Mouse (Mus musculus): ENCODE measurements around the gene Gpr15. TPM values are rescaled to one million over a fixed set of nuclear protein-coding genes. Genes with fewer than 3 reads are reported as not detected.
A peak's percentile ranks its signal among the peaks of the same experiment; 100 is the strongest.

The Gpr15 gene
- polyA plus RNA-seq, 1 experiment from 2014 or later = not detected

GRCm38 (mm10) chr16:58671212-58671985, 47.5 kb downstream of the Gpr15 start:
- 51% methylated on average over 8 of the region's 8 CpGs for WGBS
- Histone ChIP-seq H3K9me3 (ENCODE audit: control insufficient read depth, low read length) (no peaks in the 10 kb centered on the region), H3K36me3 (ENCODE audit: control insufficient read depth, insufficient read depth, low read length) (peaks cover 28% of the 10 kb centered on the region), H3K4me2 (peak overlapping the region; percentile 65), H3K4me3 (ENCODE audit: low read depth, low read length) (peak overlapping the region; percentile 100), H3K9ac (ENCODE audit: low read depth, low read length) (peak overlapping the region; percentile 99), H3K27me3 (replicated peaks; ENCODE audit: control insufficient read depth, insufficient read depth, low read length) (no peaks in the 10 kb centered on the region), H3K27ac (ENCODE audit: low read depth, low read length) (peak overlapping the region; percentile 100), H3K4me1 (replicated peaks; ENCODE audit: control insufficient read depth, insufficient read depth, low read length) (peaks cover 38% of the 10 kb centered on the region)
- DNase-seq (ENCODE audit: low spot score) (no peak), ATAC-seq (replicated peaks; ENCODE audit: low FRiP score) (no peak)

- no peaks in the 10 kb centered on the region for H3K9me3 ChIP-seq (ENCODE audit: control insufficient read depth, low read length)
- DNase-seq (ENCODE audit: low spot score) (peak; percentile 56), ATAC-seq (replicated peaks; ENCODE audit: low FRiP score) (no peak)
- peak overlapping the region; percentile 99 for H3K9ac ChIP-seq (ENCODE audit: low read depth, low read length)
- no peaks in the 10 kb centered on the region for H3K27me3 ChIP-seq (replicated peaks; ENCODE audit: control insufficient read depth, insufficient read depth, low read length)
- H3K4me1 ChIP-seq (replicated peaks; ENCODE audit: control insufficient read depth, insufficient read depth, low read length) = peaks cover 32% of the 10 kb centered on the region
- H3K36me3 ChIP-seq (ENCODE audit: control insufficient read depth, insufficient read depth, low read length) = peaks cover 23% of the 10 kb centered on the region
- peak overlapping the region; percentile 100 for H3K4me3 ChIP-seq (ENCODE audit: low read depth, low read length)
- H3K27ac ChIP-seq (ENCODE audit: low read depth, low read length) = peak overlapping the region; percentile 100
- under 1% methylated on average over 25 of the region's 25 CpGs for WGBS
- peak overlapping the region; percentile 65 for H3K4me2 ChIP-seq
These were observed 48.2 kb downstream of the Gpr15 start for GRCm38 (mm10) chr16:58670643-58671042.

GRCm38 (mm10) chr16:58669917-58670630, 48.8 kb downstream of the Gpr15 start, which contains the start of gene Cpox:
Cpox (plus strand) TSS chr16:58670292.
- WGBS = under 1% methylated on average over 51 of the region's 51 CpGs
- ATAC-seq (replicated peaks; ENCODE audit: low FRiP score) = peak; percentile 98

GRCm38 (mm10) chr16:58669264-58669663, 49.6 kb downstream of the Gpr15 start:
- 14% methylated on average over 5 of the region's 5 CpGs for WGBS
- H3K4me1 ChIP-seq (replicated peaks; ENCODE audit: control insufficient read depth, insufficient read depth, low read length) = peaks cover 25% of the 10 kb centered on the region

More at GRCm38 (mm10) chr16:58669917-58670630, 48.8 kb downstream of the Gpr15 start, which contains the start of gene Cpox:
- DNase-seq (ENCODE audit: low spot score) = peak; percentile 87
- H3K27me3 ChIP-seq (replicated peaks; ENCODE audit: control insufficient read depth, insufficient read depth, low read length) = no peaks in the 10 kb centered on the region
- H3K4me2 ChIP-seq = peak within 1 kb of the TSS; percentile 65
- peaks cover 20% of the 10 kb centered on the region for H3K36me3 ChIP-seq (ENCODE audit: control insufficient read depth, insufficient read depth, low read length)
- H3K9me3 ChIP-seq (ENCODE audit: control insufficient read depth, low read length) = no peaks in the 10 kb centered on the region
- H3K4me3 ChIP-seq (ENCODE audit: low read depth, low read length) = peak within 1 kb of the TSS; percentile 100
- H3K27ac ChIP-seq (ENCODE audit: low read depth, low read length) = peak within 1 kb of the TSS; percentile 100
- H3K4me1 ChIP-seq (replicated peaks; ENCODE audit: control insufficient read depth, insufficient read depth, low read length) = peaks cover 29% of the 10 kb centered on the region
- H3K9ac ChIP-seq (ENCODE audit: low read depth, low read length) = peak within 1 kb of the TSS; percentile 99

GRCm38 (mm10) chr16:58668586-58668985, 50.3 kb downstream of the Gpr15 start:
- Histone ChIP-seq H3K27me3 (replicated peaks; ENCODE audit: control insufficient read depth, insufficient read depth, low read length) (no peaks in the 10 kb centered on the region), H3K9ac (ENCODE audit: low read depth, low read length) (peak overlapping the region; percentile 99), H3K4me1 (replicated peaks; ENCODE audit: control insufficient read depth, insufficient read depth, low read length) (peaks cover 23% of the 10 kb centered on the region), H3K27ac (ENCODE audit: low read depth, low read length) (peak overlapping the region; percentile 100), H3K4me2 (peak overlapping the region; percentile 65), H3K4me3 (ENCODE audit: low read depth, low read length) (no peak overlapping the region), H3K9me3 (ENCODE audit: control insufficient read depth, low read length) (no peaks in the 10 kb centered on the region), H3K36me3 (ENCODE audit: control insufficient read depth, insufficient read depth, low read length) (peaks cover 5% of the 10 kb centered on the region)
- 63% methylated on average over 3 of the region's 3 CpGs for WGBS
- ATAC-seq (replicated peaks; ENCODE audit: low FRiP score) (no peak), DNase-seq (ENCODE audit: low spot score) (no peak)

More at GRCm38 (mm10) chr16:58669264-58669663, 49.6 kb downstream of the Gpr15 start:
- DNase-seq (ENCODE audit: low spot score) (no peak), ATAC-seq (replicated peaks; ENCODE audit: low FRiP score) (peak; percentile 37)
- Histone ChIP-seq H3K36me3 (ENCODE audit: control insufficient read depth, insufficient read depth, low read length) (peaks cover 12% of the 10 kb centered on the region), H3K9ac (ENCODE audit: low read depth, low read length) (peak overlapping the region; percentile 99), H3K27me3 (replicated peaks; ENCODE audit: control insufficient read depth, insufficient read depth, low read length) (no peaks in the 10 kb centered on the region), H3K4me2 (peak overlapping the region; percentile 65), H3K27ac (ENCODE audit: low read depth, low read length) (peak overlapping the region; percentile 100), H3K4me3 (ENCODE audit: low read depth, low read length) (peak overlapping the region; percentile 100), H3K9me3 (ENCODE audit: control insufficient read depth, low read length) (no peaks in the 10 kb centered on the region)

Small RNA genes within 50 kb of the gene (microRNA-seq; reads per million reads assigned to microRNA genes)
- gene Gm27564 (ENCODE audit: borderline number of aligned reads) = not detected

Other genes with a start within 250 kb of the Gpr15 start
- gene St3gal6, start 194.8 kb downstream of the Gpr15 start, polyA plus RNA-seq (2014; fragmentation: Nextera tagmentation; extraction: Ambion mirVana) = 66.0 and 67.9 TPM in 2 replicates
- not detected in 2 replicates for gene Gm813, start 102.1 kb downstream of the Gpr15 start, polyA plus RNA-seq (2014; fragmentation: Nextera tagmentation; extraction: Ambion mirVana)
- gene E330017A01Rik, start 80.3 kb downstream of the Gpr15 start, polyA plus RNA-seq (2014; fragmentation: Nextera tagmentation; extraction: Ambion mirVana) = not detected in 2 replicates
- gene Cpox, start 48.8 kb downstream of the Gpr15 start, polyA plus RNA-seq (2014; fragmentation: Nextera tagmentation; extraction: Ambion mirVana) = 388 and 389 TPM in 2 replicates
- gene Cldnd1, start 8.8 kb upstream of the Gpr15 start, polyA plus RNA-seq (2014; fragmentation: Nextera tagmentation; extraction: Ambion mirVana) = 65.3 and 73.3 TPM in 2 replicates
- not detected in 2 replicates for gene Olfr172, start 44.1 kb upstream of the Gpr15 start, polyA plus RNA-seq (2014; fragmentation: Nextera tagmentation; extraction: Ambion mirVana)
- gene Olfr173, start 81.2 kb upstream of the Gpr15 start, polyA plus RNA-seq (2014; fragmentation: Nextera tagmentation; extraction: Ambion mirVana) = not detected in 2 replicates
- not detected in 2 replicates for gene Olfr175-ps1, start 107.7 kb upstream of the Gpr15 start, polyA plus RNA-seq (2014; fragmentation: Nextera tagmentation; extraction: Ambion mirVana)
- not detected in 2 replicates for gene Olfr177, start 155.7 kb upstream of the Gpr15 start, polyA plus RNA-seq (2014; fragmentation: Nextera tagmentation; extraction: Ambion mirVana)
- not detected in 2 replicates for gene Olfr178, start 173.0 kb upstream of the Gpr15 start, polyA plus RNA-seq (2014; fragmentation: Nextera tagmentation; extraction: Ambion mirVana)
- gene Olfr181, start 209.7 kb upstream of the Gpr15 start, polyA plus RNA-seq (2014; fragmentation: Nextera tagmentation; extraction: Ambion mirVana) = not detected in 2 replicates
- not detected in 2 replicates for gene Olfr180, start 210.3 kb upstream of the Gpr15 start, polyA plus RNA-seq (2014; fragmentation: Nextera tagmentation; extraction: Ambion mirVana)